Mouse (Mus musculus) embryo, embryonic 11.5 days (tissue): ENCODE data around the gene Pex13.

Source experiments
- DNase-seq: peaks from one replicate; pipeline ENCODE4 v3.0.0-alpha.2; 2012; ENCODE audit warnings: low read depth, low spot score

Pex13 gene

DNA sequence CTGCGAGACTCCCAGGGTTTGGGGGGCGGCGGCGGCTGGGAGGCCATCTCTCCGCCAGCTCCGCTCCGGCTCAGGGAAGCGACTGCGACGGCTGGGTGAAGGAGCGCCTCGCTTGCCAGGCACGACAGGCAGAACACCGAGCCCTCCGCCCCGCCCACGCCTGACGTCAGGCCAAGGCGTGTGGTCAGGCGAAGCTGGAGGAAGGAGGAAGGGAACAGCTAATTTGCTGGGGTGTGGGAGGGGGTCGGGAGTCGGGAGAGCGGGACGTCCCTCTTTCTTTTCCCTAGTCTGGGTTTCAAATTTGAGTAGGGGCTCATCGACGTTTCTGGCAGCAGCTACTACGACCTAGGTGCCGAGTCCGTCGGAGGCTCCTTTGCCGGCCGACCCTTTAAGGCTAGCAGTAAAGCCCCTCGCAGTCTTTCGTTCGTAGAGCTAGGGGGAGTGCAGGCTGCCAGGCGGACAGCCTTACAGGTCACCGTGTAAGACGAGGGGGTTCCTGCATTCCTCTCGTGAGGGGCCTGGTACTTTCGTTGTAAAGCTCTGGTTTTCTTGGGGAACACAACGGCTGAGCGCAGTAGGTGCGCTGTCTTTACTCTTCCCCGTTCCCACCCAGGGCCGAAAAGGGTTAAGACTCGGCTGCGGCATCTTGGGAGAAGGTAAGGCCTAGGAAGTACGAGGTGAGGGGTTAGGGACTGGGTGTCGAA, at the start of gene Pex13:
Pex13 (minus strand) TSS at position 162 of the 704 bp plus-strand sequence.
- peak; percentile 98 for DNase-seq

DNA sequence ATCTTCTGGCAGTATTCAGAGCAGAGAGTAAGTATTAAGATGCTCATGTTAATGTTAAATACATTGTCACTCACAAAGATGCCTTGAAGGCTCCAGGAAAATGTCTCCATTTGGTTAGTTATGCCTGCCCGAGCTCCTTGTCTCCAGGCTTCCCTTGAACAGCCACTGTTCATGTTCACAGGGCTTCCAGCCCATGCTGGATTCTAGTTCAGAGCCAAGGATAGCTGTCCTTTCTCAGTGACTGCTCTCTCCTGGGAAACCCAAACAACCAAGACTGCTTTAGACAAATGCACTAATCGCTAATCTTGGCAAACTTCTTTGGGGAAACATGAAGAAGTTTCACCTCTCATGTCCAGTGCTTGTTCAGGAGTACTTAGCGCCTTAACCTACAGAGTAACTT, 46.5 kb upstream of the Pex13 start:
- DNase-seq = no peak

DNA sequence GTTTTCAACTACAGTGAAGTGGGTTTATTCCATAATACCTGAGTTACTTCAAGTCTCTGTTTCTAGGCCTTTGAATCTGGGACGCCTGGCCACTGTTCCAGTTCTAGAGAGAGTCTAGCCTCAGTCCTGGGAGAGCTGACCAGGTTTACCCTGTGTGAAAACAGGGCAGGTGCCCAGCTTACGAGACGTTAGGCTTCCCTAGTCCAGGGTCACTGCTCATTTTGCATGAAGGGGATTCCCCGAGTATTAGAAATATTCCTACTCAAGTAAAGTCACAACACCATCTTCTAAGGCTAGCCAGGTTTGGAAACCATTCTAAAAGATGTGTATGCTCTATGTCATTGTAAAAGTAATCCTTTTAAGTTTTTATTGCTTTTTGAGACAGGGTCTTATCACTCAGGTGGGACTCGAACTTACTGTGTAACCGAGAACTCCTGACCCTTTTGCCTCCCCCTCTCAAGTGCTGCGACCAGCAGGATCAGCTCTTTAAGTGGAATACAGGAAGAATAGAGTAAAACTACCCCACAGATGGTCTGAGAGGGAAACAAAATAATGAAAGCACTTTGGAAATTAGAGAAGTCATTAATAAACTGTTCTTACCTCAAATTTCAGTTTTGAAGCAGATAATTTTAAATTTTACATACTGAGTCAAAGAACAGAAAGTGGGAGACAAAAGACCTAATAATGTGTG, 39.0 kb upstream of the Pex13 start:
- no peak for DNase-seq

DNA sequence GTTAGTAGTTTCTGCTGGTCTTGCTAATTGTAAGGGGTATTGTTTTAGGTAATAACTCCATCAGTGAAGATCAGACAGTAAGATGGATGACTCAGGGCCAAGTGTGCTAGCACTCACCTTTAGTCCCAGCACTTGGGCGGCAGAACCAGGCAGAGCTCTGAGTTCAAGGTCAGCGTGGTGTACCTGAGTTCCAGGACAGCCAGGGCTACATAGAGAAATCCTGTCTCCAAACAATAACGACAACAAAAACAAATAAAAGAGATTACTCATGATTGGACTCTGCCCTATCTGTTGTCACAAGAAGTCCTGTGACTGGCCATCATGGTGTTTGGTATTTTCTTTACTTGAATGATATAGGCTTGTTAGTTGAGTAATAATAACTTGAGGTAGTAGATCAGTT, 36.1 kb upstream of the Pex13 start:
- DNase-seq = no peak

DNA sequence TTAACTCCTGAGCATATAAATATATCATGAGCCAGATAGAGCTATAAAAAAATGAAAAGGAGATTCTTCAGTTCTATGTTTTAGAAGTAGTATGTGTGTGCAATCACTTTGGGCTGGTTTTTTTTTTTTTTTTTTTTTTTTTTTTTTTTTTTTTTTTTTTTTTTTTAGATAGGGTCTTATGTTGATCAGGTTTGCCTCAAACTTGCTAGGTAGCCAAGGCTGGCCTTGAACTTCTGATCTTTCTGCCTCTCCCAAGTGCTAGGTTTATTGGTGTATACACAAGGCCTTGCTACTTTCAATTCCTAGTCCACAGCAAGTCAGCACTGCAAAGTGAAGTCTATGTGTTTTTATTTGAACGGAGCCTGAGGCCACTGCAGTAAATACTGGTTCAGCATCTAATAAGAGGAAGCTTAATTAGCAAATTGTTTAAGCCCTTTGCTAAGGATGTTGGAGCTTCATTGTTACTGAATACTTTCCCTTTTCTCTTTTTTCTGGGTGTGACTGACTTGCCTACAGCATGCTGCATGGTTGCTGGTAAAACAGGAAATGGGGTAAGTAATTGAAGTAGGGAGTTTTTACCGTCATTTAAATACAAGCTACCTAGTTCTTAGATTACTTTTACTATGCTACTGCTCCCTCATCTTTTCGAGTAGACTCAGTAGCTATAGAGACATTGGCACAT, 33.8 kb upstream of the Pex13 start:
- no peak for DNase-seq

DNA sequence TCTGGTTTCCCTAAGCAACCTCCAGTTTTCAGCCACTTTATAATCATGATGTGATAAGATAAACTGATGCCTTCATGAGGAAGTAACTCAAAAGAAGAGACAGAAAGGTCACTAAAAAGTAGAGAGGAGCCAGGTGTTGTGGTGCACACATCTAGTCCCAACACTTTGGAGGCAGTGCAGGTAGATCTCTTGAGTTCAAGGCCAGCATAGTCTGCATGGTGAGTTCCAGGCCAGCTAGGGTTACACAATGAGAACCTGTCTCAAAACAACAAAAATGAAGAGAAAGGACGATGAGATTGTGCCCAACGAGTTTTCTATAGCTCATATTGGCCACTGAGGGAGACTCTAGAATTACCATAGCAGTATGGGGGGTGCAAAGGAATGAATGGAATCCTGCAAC, 32.8 kb upstream of the Pex13 start:
- DNase-seq = no peak

DNA sequence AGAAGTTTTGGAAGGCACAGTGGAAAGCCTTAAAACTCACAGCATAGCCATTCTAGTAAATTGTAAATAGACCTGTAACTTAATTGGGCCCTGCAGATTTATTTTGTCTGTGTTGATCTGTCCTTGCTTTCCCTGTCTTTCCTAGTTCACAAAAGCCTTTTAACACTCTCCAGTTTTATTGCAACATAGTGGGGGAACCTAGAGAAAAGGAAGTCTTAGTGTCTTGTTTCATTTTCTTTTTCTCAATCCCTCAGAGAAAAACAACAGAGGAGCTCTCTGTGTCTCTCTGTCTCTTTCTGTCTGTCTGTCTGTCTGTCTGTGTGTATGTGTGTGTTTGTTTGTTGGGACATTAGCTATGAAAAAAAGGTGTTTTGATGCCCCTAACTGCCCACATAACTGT, 30.1 kb upstream of the Pex13 start:
- DNase-seq = no peak

DNA sequence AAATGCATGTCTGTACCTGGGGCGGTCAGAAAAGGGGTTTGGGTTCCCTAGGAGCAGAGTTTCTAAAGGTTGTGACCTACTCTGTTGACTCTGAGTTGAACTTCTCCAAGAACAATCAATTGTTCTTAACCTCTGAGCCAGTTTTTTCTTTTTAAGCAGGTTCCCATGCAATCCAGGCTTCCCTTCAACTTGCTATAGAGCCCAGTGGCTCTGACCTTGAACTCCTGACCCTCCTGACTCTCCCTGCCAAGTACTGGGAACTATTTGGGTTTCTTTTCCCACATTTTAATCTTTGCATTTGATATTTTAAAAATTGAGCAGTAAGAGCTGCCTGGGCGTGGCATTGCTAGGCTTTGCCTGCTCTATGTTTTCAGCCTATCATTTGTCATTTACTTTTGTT, 27.5 kb upstream of the Pex13 start:
- no peak for DNase-seq

DNA sequence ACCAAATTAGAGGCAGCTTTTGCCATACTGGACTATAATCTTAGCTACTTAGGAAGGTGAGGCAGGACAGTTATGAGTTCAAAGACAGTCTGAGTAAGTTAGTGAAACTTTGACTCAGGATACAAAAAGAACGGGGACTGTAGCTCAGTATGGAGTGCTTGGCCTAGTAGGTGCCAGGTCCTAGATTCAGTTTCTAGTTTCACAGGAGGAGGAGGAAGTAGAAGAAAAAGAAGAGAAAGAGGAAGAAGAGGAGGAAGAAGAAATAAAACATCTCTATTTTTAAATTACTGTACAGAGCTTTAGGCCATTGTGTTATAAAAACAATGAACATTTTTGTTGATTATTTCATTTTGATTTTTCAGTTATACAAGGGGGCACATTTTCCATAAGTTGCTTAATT, 22.3 kb upstream of the Pex13 start:
- DNase-seq = no peak

DNA sequence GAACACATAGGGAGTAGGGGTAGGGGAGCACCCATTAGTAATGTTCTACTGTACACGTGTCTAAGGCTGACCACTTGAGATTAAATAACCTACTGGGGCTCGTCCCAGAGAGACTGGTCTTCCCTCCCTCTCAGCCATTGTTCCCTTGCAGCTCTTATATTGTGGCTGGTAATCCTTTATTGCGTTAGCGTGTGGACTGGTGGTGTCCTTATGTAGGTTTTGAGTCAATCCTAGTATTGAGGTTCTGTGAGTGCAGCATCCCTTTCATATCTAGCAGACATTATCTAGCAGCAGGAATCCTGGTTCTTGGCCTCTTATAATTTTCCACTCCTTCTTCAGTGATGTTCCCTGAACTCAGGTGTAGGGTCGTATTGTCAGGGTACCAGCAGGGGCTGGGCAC, 20.9 kb upstream of the Pex13 start:
- no peak for DNase-seq

DNA sequence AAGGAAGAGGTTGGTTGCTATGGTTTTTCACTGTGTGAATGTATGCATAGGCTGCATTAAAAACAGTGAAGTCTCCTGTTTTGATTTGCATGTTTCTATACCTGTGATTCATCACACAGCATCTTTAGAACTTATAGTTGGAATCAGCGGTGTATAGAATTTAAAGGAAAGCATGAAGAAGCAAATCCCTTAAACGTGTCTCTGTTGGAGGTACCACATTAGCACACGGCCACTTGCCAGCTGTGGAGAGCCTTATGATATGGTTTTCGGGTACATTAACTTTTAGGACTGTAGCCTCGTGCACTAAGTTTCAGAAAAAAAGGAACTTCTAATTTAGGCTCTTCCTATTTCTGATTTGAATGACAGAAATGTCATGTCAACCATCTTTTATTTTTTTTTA, 16.8 kb upstream of the Pex13 start:
- DNase-seq = no peak

DNA sequence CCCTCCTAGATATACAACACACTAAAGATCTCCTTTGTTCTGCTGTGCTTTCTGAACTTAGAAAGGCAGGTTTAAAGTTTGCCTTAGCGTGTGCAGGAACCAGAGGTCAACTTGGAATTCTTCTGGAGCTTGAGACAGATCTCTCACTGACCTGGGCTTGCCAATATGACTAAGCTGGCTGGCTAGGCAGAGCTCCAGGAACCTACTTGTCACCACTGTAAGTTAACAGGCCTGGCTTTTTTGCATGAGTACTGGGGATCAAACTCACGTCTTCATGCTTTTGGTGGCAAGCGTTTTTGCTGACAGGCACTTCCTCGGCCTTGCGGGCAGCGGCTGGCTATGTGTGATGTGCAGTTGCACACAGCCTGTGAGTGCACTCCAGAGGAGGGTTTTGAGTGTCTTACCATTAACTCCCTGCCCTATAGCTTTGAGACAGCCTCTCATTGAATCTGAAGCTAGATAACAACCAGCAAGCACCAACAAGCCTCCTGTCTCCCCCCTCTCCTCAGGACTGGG, 14.7 kb upstream of the Pex13 start:
- DNase-seq = no peak

DNA sequence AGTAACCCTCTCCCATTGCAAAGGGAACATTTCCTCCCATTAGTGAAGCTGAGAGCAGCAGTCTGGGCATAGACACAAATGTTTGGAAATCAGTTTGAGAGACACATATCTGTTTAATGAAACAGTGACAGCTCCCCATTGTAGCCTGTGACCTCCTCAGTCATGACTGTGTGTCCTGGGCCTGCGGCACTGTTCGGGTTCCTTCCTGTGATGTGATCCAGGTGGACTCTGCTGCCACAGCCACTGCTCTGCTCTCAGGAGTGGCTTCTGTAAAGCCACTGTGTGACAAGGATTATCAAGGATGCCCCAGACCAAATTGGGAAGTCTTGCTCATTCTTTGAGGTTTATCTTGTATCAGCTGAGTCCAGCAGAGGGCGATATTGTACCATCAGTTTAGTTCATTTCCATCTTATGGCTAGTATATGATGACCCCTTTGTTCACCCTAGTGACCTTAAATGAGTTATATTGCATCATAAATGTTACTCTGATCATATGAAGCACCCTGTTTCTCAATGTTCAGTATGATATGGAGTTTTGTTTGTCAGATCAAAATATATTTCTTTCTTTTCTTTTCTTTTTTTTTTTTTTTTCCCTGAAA, 13.4 kb upstream of the Pex13 start:
- DNase-seq = peak; percentile 63

DNA sequence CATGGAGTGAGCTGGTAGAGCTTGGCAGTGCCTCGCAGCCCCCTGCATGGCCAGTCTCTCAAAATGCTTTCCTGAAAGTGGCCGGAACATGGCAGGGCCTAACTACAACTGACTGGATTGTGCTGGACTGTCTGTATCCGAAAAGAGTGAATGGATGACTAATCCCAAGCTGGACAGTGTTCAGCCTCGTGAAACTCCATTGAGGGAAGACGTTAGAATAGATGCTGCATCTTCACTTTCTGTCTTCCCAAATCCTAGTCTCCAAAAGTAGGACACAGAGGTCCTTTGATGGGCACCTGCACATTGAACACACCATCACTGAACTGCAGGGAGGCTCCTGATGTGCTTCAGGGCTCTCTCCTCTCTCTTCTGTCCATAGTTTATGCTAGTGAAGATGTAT, 10.3 kb upstream of the Pex13 start:
- DNase-seq = no peak

DNA sequence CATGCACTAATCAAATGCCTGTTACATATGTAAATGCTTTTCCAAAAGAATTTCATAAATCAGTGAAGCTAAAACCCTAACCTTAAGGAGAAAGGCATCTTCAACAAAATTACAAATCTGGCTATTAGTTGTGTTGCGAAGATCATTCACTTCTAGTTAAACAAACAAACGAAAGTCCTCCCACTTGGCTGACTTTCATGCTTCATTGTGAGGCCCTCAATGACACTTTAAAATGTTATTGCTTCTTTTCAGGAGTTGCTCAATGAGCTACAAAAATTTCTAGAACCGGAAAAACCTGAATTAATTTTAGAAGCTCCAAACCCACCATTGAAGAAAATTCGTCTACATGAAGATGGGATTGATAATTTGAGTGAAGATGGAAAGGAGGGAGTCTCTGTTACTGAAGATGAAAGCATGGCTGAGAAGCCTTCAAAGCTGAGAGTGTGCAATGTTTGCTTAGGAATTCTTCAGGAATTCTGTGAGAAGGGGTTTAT, 6.5 kb upstream of the Pex13 start:
- DNase-seq = no peak

DNA sequence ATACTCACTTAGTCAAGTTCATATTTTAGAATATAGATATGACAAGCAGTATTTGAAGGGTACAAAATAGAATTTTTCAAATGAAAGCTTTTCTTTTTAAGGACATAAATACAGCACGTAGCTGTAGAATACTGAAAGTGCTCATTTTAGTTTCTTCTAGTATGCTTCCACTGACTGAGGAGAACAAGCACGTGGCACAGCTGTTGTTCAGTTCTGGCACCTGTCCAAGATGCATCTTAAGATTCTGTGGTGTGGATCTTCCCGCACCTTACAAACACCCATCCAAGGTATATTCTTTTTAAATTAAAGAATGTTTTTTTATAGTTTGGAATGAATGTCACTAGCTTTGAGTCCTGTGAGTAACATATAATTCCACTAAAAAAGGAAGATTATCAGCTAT, 1.4 kb upstream of the Pex13 start:
- no peak for DNase-seq

DNA sequence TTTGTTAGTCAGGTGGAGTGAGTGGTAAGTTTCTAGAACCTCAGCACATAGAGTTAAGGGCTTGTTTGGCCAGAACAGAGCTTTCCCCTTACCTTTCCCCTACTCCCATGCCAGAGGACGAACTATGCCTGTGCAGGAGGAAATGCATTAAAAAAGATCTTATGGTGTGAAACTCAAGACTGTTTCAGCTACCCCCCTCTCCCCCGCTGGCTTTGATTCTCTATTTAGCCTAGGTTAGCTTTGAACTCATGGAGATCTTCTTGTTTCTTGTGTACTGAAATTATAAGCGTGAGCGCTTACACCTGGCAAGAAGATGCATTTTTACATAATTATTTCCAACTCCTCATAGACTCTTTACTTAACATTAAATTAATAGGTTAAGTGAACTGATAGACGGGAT, 767 bp upstream of the Pex13 start:
- DNase-seq = no peak

DNA sequence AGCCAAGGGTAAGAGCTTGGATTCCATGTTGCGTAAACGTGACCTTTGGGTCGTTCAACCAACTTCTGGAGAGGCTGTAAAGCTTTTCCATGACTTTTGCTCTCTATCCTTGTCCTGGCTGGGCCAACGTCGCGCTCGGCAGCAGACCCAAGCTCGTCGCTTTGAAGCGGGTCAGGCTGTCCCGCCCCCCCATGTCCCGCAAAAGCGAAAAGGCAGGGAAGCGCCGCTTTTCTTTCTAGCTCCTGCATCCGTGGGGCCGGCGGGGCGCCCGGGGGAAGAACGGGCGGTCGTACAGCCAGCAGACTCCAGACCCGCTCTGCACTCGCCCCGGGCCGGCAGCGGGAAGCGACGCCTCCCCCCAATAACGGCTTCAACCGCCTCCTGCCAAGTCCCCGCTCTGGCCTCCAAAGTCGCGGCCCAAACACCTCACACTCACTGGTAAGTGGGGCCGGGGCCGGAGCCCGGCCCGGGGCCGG, 410 bp downstream of the Pex13 start, which contains the start of gene Pus10:
Pus10 (plus strand) TSS at position 364 of the 476 bp plus-strand sequence.
- DNase-seq = no peak

DNA sequence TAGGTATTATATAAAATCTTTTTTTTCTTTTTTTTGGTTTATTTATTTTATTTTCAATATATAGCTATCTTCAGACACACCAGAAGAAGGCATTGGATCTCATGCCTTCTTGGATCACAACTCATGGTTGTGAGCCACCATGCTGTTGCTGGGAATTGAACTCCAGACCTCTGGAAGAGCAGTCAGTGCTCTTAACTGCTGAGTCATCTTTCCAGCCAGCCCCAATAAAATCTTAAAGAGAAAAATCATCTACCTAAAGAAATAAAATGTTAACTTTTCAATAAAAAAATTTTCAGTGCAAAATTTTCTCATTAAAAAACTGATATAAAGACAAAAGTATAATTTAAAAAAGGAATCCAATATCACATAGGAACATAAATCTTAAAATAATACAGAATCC, 1.5 kb downstream of the Pex13 start:
- DNase-seq = no peak

DNA sequence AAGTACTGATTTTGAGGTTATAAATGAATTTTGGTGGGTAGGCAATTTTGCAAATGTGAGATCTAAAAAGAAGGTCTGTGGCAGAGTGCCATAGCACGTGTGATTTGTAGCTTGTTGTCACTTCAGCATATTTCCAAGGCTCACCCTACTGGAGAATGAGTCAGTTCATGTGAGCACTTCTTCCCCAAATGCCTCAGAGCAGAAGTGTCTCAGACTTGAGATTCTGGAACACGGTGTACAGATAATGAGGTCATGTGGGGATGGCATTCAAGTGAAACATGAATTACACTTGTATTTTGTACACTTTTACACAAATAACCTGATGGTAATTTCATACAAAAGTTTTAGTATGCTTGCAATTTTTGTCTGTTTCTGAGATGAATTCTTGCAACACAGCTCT, 8.0 kb downstream of the Pex13 start:
- DNase-seq = no peak

DNA sequence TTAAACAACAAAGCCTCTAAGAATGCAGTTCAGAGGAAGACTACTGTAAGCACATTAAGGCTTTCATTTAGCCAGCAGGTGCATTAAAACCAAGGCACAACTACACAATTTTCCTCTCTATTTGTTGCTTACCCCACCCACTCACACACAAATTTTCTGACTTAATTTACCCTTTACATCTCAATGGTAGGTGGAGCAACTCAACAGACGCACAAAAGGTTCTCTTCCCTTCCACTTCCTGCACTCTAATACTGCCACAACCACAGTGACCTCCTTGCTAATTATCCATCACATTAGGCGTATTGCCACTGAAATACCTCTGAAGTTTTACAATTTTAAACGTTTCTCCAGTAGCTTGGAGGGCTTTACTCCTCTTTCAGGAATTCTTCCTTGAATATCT, 12.1 kb downstream of the Pex13 start:
- no peak for DNase-seq

DNA sequence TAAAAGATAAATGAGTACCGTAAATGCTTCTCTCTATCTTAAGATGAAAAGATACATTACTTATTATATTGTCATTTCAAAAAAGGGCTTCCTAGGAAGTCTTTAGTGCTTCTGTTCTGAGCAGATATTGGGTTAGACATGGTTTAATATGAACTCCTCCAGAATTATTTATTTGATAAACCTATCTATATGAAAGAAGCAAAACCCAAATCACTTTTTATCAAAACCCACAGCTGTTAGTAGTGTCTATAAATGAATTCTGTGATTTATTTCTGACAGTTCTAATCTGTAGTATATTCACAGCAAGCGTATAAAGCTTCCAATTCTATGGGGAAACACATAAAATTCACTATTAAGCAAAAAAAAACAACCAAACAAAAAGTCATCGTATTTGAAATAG, 17.9 kb downstream of the Pex13 start:
- DNase-seq = no peak
